Mouse (Mus musculus): ENCODE measurements around the gene Bahcc1. TPM values are rescaled to one million over a fixed set of nuclear protein-coding genes. Genes with fewer than 3 reads are reported as not detected.

The Bahcc1 gene
- polyA plus RNA-seq, 1 experiment from 2014 or later = 16.8 TPM

DNA sequence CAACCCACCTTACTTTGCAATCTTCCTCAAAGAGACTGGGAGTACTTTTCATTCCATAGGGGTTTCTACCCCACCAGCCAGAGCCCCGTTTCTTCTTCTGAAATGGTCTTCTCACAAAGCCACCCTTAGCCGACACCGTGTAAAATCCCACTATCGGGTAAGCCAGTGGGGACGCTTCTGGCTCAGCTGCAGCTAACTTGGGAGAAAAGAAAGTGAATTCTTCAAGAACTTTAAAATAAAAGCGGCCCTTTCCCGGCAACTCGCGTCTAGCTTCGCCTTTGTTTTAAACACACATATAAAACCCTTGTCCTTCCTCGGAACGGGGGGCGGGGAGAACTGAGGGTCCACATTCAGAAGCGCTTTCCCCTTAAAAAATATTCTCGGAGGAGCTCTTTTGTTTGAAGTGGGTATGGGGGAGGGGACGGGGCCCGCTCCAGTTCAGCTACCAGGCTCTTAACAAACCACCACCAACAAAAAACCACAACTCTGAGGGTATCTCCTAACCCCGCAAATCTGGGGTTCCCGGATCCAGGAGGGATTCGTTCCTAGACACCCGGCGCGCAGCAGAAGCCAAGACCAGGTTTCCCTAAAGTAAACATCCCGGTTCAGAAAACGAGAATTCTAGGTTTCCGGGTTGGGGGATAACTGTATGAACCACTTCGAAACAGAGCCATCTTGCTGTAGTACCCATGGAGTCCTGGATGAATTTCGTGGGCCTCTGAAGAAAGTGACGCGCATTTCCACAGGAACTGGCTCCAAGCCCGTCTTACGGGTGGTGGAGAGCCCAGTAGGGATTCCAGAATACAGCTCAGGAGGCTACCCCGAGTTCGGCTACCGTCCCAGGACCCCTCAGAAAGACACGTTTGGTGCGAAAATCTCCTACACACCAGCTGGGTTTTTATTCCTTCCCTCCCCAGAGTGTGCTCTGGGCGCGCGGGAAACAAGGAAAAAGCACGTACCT lies 44.0 kb upstream of the Bahcc1 start:
- Histone ChIP-seq H3K4me3 (peak overlapping the region; percentile 67), H3K27ac (peak overlapping the region; percentile 97), H3K9ac (peak overlapping the region; percentile 96), H3K27me3 (no peaks in the 10 kb centered on the region), H3K4me1 (peaks cover 45% of the 10 kb centered on the region), H3K4me2 (replicated peaks) (peak overlapping the region; percentile 96), H3K9me3 (no peaks in the 10 kb centered on the region), H3K36me3 (no peaks in the 10 kb centered on the region)
- ATAC-seq (ENCODE audit: insufficient number of reproducible peaks, insufficient read depth, low FRiP score, low TSS enrichment) = no peak
- WGBS = under 1% methylated on average over 41 of the region's 41 CpGs

DNA sequence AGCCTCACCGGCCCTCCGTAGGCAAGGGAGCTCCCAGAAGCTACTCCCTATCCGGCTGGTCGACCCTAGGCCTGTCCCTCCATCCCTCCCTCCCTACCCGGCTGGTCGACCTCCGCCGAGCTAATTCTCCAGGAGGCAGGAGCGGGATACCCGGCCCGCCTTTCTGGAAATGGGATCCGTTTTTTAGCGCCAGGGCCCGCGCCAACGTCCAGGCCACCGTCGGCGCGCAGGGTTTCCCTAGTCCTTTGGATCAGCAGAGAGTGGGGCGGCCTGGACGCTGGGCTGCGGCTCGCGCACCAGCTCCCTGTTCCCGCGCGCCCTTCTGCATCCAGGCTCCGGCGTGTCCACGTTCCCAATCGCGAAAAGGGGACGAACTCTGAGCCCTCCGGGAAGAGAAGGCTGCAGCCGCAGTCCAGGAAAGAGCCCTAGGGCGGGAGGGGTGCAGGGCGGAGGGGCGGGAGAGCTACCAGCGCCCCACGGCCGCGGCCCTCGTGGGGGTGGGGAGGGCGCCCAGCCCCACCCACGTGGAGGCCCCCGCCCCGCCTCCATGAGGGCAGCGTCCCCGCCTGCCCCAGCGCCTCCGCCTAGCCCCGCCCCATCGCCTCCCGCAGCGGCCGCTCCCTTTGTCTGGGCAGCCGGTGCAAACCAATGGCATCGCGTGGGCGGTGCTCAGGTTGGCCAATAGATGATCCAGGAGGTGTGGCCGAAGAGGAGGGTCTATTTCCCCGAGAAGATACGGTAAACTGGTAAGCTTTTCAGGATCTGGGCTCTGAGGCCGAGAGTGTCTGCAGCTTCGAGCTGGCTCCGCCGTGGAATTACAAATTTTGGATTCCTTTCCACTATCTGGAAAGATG lies 43.1 kb upstream of the Bahcc1 start:
- Histone ChIP-seq H3K27ac (peak overlapping the region; percentile 97), H3K4me2 (replicated peaks) (peak overlapping the region; percentile 96), H3K27me3 (no peaks in the 10 kb centered on the region), H3K9me3 (no peaks in the 10 kb centered on the region), H3K9ac (peak overlapping the region; percentile 96), H3K4me1 (peaks cover 36% of the 10 kb centered on the region), H3K4me3 (peak overlapping the region; percentile 67), H3K36me3 (no peaks in the 10 kb centered on the region)
- peak; percentile 93 for ATAC-seq (ENCODE audit: insufficient number of reproducible peaks, insufficient read depth, low FRiP score, low TSS enrichment)
- under 1% methylated on average over 61 of the region's 68 CpGs for WGBS

DNA sequence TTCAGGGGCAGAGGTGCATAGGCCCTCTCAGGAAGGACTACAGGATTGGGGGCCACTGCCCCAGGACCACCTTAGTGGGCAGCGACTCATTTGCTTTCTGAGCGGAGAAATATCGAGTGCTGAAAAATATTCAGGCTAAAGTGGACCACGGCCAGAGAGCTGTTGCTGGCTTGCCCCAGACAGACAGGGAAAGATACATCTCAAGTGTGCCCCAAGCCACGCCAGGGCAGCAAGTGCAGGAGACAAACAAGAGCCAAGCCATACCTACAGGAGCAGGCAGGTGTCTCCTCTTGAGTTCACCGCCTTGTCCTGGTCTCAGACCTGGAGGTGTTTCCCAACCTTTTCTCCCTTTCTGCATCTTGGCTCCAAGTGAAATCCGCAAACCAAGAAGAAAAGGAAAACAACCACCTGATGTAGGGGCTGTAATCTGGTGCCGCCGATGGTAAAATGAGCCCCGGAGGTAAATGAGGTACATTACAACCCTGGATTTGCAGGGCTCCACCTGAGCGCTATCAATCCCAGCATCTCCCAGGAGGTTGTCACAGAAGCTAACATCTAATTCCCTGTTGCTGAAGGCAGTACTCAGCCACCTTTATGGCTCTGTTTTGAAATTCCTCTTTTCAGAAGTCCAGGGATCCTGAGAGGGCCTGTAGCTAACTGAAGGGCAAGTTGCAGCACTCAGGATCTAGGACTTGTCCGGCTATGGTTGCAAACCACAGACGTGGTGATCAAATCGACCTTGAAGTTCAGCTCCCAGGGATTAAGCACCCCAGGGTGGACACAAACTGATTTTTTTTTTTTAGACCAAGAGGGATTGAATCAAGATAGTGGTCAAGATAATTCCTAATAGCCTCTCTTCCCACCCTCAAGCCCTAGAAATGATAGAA lies 42.0 kb upstream of the Bahcc1 start:
- Histone ChIP-seq H3K9ac (peak overlapping the region; percentile 47), H3K36me3 (no peaks in the 10 kb centered on the region), H3K27ac (peak overlapping the region; percentile 97), H3K4me2 (replicated peaks) (peak overlapping the region; percentile 96), H3K9me3 (no peaks in the 10 kb centered on the region), H3K4me3 (peak overlapping the region; percentile 67), H3K4me1 (peaks cover 25% of the 10 kb centered on the region), H3K27me3 (no peaks in the 10 kb centered on the region)
- 22% methylated on average over 14 of the region's 14 CpGs for WGBS
- no peak for ATAC-seq (ENCODE audit: insufficient number of reproducible peaks, insufficient read depth, low FRiP score, low TSS enrichment)

DNA sequence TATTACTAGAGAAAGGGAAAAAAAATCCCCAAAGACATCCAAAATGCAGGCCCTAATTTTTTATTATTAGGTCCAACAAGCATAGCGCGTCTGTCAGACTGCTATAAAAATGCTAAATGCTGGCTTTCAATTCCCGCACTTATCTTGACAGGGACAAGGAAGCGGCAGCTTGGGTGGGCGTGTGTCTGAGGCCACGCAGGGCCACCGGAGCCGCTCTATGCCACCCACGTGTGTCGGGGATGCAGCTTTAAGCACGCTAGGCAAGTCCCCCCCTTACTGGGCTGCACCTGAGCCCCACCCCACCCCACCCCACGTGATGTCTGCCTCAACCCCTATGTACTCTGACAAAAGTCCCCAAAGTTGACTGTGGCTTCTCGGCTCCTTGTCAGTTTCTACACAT lies 33.9 kb upstream of the Bahcc1 start:
- no peak overlapping the region for H3K27ac ChIP-seq
- ATAC-seq (ENCODE audit: insufficient number of reproducible peaks, insufficient read depth, low FRiP score, low TSS enrichment) = no peak

DNA sequence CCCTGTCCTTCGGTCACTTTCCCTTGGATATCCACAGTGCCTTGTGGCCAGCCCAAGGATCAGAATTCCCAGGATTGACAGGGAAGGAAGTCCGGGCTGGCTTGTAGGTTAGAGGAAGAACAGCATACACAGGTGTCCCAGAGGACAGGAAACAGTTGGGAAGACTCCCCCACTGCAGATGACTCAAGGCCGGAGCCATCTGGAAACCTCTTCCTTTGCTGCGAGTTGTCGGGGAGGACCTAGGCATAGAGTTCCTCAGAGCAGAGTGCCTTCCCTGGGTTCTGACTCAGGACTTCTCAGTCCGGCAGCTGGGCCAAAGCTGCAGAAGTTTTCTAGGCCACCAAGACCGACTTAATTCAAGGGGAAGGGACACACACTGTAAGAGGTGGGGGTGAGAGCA lies 33.0 kb upstream of the Bahcc1 start:
- H3K27ac ChIP-seq = 0 out of 2 replicates have a peak overlapping the region, but pooled peaks have one; percentile 17
- H3K9me3 ChIP-seq = no peaks in the 10 kb centered on the region
- H3K4me2 ChIP-seq (replicated peaks) = no peak overlapping the region
- H3K9ac ChIP-seq = no peak overlapping the region
- no peaks in the 10 kb centered on the region for H3K27me3 ChIP-seq
- no peak for ATAC-seq (ENCODE audit: insufficient number of reproducible peaks, insufficient read depth, low FRiP score, low TSS enrichment)
- 60% methylated on average over 7 of the region's 7 CpGs for WGBS
- no peaks in the 10 kb centered on the region for H3K36me3 ChIP-seq
- H3K4me3 ChIP-seq = no peak overlapping the region
- peaks cover 12% of the 10 kb centered on the region for H3K4me1 ChIP-seq

More for the DNA sequence above, 33.9 kb upstream of the Bahcc1 start:
- H3K9me3 ChIP-seq = no peaks in the 10 kb centered on the region
- no peak overlapping the region for H3K4me3 ChIP-seq
- 41% methylated on average over 13 of the region's 13 CpGs for WGBS
- H3K36me3 ChIP-seq = no peaks in the 10 kb centered on the region
- no peak overlapping the region for H3K4me2 ChIP-seq (replicated peaks)
- H3K4me1 ChIP-seq = peaks cover 12% of the 10 kb centered on the region
- H3K9ac ChIP-seq = no peak overlapping the region
- no peaks in the 10 kb centered on the region for H3K27me3 ChIP-seq

DNA sequence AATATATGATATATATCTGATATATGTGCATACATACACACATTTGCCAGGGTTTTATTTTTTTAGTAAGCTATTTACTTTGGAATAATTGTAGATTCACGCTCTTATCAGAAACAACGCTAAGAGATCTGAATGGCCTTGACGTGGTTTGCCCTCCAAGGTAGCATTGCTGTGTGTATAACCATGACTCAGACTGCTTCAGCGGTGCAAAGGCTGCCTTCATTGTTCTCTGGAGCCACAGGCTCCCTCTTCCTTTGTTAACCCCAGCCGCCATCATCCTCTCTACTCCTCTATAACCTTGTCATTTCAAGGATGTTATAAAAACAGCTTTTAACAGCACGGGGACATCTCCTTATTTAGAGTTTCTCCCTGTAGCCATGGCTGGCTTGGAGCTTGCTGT lies 32.1 kb upstream of the Bahcc1 start:
- H3K27ac ChIP-seq = no peak overlapping the region
- ATAC-seq (ENCODE audit: insufficient number of reproducible peaks, insufficient read depth, low FRiP score, low TSS enrichment) = no peak
- WGBS = 83% methylated on average over 6 of the region's 6 CpGs

DNA sequence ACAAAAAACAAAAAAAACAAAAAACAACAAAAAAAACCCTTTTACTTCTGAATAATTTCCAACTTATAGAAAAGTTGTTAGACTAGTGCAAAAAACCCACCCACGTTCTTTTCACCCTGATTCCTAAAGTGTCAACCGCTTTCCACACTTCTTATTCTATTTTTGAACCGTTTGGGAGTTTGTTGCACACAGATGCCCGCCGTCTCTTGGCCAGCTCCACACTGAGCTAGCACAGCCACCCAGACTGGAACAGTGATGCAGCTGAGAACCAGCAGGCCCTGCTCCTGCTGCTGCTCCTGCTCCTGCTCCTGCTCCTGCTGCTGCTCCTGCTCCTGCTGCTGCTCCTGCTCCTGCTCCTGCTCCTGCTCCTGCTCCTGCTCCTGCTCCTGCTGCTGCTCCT lies 28.5 kb upstream of the Bahcc1 start:
- H3K4me2 ChIP-seq (replicated peaks) = no peak overlapping the region
- peaks cover 5% of the 10 kb centered on the region for H3K4me1 ChIP-seq
- H3K9me3 ChIP-seq = no peaks in the 10 kb centered on the region
- no peaks in the 10 kb centered on the region for H3K27me3 ChIP-seq
- H3K36me3 ChIP-seq = no peaks in the 10 kb centered on the region
- H3K4me3 ChIP-seq = no peak overlapping the region
- 94% methylated on average over 5 of the region's 5 CpGs for WGBS
- ATAC-seq (ENCODE audit: insufficient number of reproducible peaks, insufficient read depth, low FRiP score, low TSS enrichment) = no peak
- H3K27ac ChIP-seq = no peak overlapping the region
- H3K9ac ChIP-seq = no peak overlapping the region

More for the DNA sequence above, 32.1 kb upstream of the Bahcc1 start:
- H3K4me2 ChIP-seq (replicated peaks) = no peak overlapping the region
- H3K9ac ChIP-seq = no peak overlapping the region
- no peak overlapping the region for H3K4me3 ChIP-seq
- no peaks in the 10 kb centered on the region for H3K27me3 ChIP-seq
- peaks cover 12% of the 10 kb centered on the region for H3K4me1 ChIP-seq
- no peaks in the 10 kb centered on the region for H3K36me3 ChIP-seq
- H3K9me3 ChIP-seq = no peaks in the 10 kb centered on the region

DNA sequence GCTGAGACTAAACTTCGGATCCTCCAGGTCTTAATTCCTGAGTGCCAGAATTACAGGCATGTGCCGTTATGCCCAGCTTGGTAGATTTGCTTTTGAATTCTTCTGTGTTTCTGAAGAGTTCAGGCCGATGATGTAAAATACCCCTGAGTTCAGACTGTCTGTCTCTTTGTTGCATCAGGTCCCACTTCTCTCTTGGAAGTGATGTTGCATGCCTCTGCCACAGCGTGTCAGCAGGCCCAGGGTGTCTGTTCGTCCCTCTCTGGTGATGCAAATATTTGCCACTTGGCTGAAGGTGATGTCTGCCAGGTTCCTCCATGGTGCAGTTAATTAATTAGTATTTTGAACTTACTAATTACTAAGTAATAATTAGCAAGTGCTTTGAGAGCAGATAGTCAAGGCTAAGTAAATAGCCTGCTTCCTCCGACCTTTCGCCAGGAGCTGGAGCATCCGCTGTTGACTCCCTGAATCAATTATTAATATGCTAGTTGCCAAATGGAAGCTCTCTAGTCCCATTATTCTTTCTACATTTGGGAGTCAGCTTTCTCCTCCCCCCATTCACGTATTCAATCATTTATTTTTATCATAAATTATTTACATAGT lies 26.6 kb upstream of the Bahcc1 start:
- Histone ChIP-seq H3K36me3 (no peaks in the 10 kb centered on the region), H3K9ac (no peak overlapping the region), H3K4me1 (no peaks in the 10 kb centered on the region), H3K27me3 (no peaks in the 10 kb centered on the region), H3K4me3 (no peak overlapping the region), H3K9me3 (no peaks in the 10 kb centered on the region), H3K4me2 (replicated peaks) (no peak overlapping the region), H3K27ac (no peak overlapping the region)
- no peak for ATAC-seq (ENCODE audit: insufficient number of reproducible peaks, insufficient read depth, low FRiP score, low TSS enrichment)
- WGBS = 68% methylated on average over 9 of the region's 9 CpGs

DNA sequence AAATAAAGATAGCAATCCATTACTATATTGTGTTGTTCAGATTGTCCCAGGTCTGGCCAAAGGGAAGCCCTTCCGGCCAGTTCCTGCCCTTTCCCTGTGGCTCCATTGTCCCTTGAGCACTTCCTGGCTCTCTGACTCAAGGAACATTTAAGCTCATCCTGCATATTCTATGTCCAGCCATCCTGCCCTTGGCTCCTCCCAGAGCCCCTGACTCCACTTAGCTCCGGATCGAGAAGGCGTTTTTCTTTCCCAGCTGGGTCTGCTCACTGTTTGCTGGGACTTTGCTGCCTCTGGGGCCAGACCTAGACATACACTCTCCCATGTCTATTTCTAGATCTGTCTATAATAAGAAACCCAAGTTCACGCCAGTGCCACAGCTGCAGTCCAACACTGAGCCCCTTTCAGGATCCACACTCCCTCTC lies 26.1 kb upstream of the Bahcc1 start:
- 33% methylated on average over 5 of the region's 5 CpGs for WGBS
- peak overlapping the region; percentile 51 for H3K27ac ChIP-seq

DNA sequence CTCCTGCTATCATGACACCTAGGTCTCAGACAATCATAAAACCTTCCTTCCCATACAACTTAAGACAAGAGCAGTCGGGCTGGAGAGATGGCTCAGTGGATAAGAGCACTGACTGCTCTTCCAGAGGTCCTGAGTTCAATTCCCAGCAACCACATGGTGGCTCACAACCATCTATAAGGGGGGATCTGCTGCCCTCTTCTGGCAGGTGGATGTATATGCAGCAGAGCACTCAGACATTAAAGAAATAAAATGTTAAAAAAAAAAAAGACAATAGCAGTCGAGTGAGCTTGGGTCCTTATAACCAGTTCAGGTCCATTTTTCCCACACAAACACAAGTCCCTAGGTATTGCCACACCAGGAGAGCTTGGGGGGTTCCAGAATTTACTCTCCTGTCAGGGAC lies 23.9 kb upstream of the Bahcc1 start:
- Histone ChIP-seq H3K9me3 (peaks cover 2% of the 10 kb centered on the region; the same call in 1 of the 2 replicates), H3K27ac (no peak overlapping the region), H3K4me2 (replicated peaks) (no peak overlapping the region), H3K36me3 (no peaks in the 10 kb centered on the region), H3K4me3 (no peak overlapping the region), H3K27me3 (no peaks in the 10 kb centered on the region), H3K9ac (no peak overlapping the region), H3K4me1 (no peaks in the 10 kb centered on the region)
- WGBS = 72% methylated on average over 2 of the region's 2 CpGs
- no peak for ATAC-seq (ENCODE audit: insufficient number of reproducible peaks, insufficient read depth, low FRiP score, low TSS enrichment)

More for the DNA sequence above, 26.1 kb upstream of the Bahcc1 start:
- Histone ChIP-seq H3K4me3 (no peak overlapping the region), H3K27me3 (no peaks in the 10 kb centered on the region), H3K4me1 (no peaks in the 10 kb centered on the region), H3K36me3 (no peaks in the 10 kb centered on the region), H3K4me2 (replicated peaks) (no peak overlapping the region), H3K9me3 (no peaks in the 10 kb centered on the region), H3K9ac (no peak overlapping the region)
- ATAC-seq (ENCODE audit: insufficient number of reproducible peaks, insufficient read depth, low FRiP score, low TSS enrichment) = no peak
